Mouse (Mus musculus) ES-E14 (cell line): ENCODE results near the gene Terb2.

ENCODE experiments used
- CHD2 ChIP-seq: IDR thresholded peaks from 2 replicates; pipeline ENCODE4 v1.6.1; 2014; ENCODE audit warnings: mild to moderate bottlenecking, low read depth, low read length, inconsistent platforms
- HCFC1 ChIP-seq: IDR thresholded peaks from 2 replicates; pipeline ENCODE4 v1.6.1; 2012; ENCODE audit warnings: low read length, inconsistent platforms, borderline replicate concordance; ENCODE audit not compliant: insufficient read depth
- ZC3H11A ChIP-seq: IDR thresholded peaks from 2 replicates; pipeline ENCODE4 v1.6.1; 2012; ENCODE audit warnings: low read depth, mild to moderate bottlenecking, inconsistent platforms, low read length, borderline replicate concordance
- ZNF384 ChIP-seq: IDR thresholded peaks from 2 replicates; pipeline ENCODE4 v1.6.1; 2012; ENCODE audit warnings: low read depth, low read length, inconsistent platforms

DNA sequence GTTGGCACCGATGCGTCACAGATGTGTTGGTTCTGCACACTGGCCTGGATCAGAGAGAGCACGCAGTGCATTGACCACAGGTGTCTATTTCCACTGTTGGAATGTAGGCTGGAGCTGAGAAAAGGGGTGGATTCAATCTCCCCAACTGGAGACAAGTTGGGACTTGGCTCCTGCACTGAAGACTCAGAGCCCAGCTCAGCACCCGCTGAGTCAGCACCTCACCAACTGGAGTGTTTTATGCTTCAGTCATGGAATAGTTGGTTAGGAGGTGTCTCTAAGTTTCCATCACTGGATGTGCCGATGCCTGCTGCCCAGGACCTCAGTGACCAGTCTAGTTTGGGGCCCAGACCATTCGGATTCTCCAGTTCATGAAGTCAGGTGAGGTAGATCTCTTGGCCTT, 44.3 kb downstream of the Terb2 start:
- TF ChIP-seq ZNF384 (no peak), CHD2 (no peak), ZC3H11A (no peak), HCFC1 (no peak)
